Mouse (Mus musculus): ENCODE data around the gene Gm8693. TPM values are rescaled to one million over a fixed set of nuclear protein-coding genes. Genes with fewer than 3 reads are reported as not detected.
"Not testable (repeated sequence)": the region's sequence is repeated elsewhere in the genome, so short reads cannot be mapped to it uniquely, and the experiment has no call there.

The Gm8693 gene
- total RNA-seq (2022) = not detected

- DNase-seq (ENCODE audit: low spot score) = not testable (repeated sequence)
Measured at GRCm38 (mm10) chr7:22692217-22692616, at the start of gene Gm8693. Gene Gm8693, minus strand, starts transcription at chr7:22692317.

DNA sequence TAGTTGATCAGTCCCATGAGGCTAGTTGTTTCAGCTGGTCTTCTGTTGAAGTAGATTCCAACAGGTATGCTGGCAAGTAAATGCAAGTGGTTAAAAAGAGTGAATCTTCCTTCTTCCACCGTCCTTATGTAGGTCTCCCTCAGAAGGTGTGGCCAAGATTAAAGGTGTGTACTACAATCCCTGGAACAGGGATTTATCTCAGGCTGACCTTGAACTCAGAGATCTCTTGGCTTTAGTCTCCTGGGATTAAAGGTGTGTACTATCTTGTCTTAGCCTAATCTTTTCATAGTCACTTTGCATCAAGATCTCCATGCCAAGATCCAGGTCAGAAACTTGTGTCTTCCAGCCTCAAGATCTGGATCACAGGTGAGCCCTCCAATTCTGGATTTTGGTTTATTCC is 27.5 kb upstream of the Gm8693 start, which contains the start of gene Gm4567:
Gm4567 (minus strand) TSS at position 101 of the 400 bp plus-strand sequence.
- not testable (repeated sequence) for DNase-seq (ENCODE audit: low spot score)

DNA sequence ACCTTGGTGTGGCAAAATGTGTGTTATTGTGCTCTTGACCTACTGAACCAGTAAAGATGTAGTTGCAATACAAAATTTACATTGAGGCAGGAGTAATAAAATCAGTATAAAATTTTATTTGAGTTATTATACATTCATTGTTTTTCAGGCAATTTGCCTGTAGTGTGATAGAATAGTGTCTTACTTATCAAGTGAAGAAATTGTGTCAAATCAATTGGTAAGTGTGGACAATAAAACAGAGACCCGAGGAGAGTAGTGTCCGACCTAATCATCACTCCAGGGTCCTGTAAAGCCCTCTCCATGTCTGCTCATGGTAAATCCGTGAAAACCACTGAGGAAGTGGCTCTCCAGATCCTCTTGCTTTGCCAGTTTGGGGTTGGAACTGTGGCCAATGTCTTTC is 34.4 kb downstream of the Gm8693 start, which contains the start of gene Vmn1r155:
Vmn1r155 (plus strand) TSS at position 301 of the 400 bp plus-strand sequence.
- not testable (repeated sequence) for DNase-seq (ENCODE audit: low spot score)

Other genes with a start within 250 kb of the Gm8693 start
- not detected for gene Gm10665, start 228.2 kb downstream of the Gm8693 start, total RNA-seq (2022)
- not detected for gene Vmn1r151, start 192.6 kb downstream of the Gm8693 start, total RNA-seq (2022)
- gene Vmn1r152, start 169.3 kb downstream of the Gm8693 start, total RNA-seq (2022) = not detected
- not detected for gene Gm8677, start 157.4 kb downstream of the Gm8693 start, total RNA-seq (2022)
- not detected for gene Gm4201, start 127.0 kb downstream of the Gm8693 start, total RNA-seq (2022)
- not detected for gene Gm4565, start 104.2 kb downstream of the Gm8693 start, total RNA-seq (2022)
- gene Vmn1r155, start 34.3 kb downstream of the Gm8693 start, total RNA-seq (2022) = not detected
- gene Gm4567, start 27.4 kb upstream of the Gm8693 start, total RNA-seq (2022) = not detected
- not detected for gene Vmn1r157, start 69.4 kb upstream of the Gm8693 start, total RNA-seq (2022)
- gene Vmn1r158, start 98.5 kb upstream of the Gm8693 start, total RNA-seq (2022) = not detected
- gene Vmn1r159, start 151.3 kb upstream of the Gm8693 start, total RNA-seq (2022) = not detected
- gene Vmn1r160, start 178.9 kb upstream of the Gm8693 start, total RNA-seq (2022) = not detected